Mouse (Mus musculus): Measurements from ENCODE around the gene Frat1. TPM values are rescaled to one million over a fixed set of nuclear protein-coding genes. Genes with fewer than 3 reads are reported as not detected.

Gene Frat1
- total and polyA plus RNA-seq, 3 experiments = 1.3 to 3.9 (median 2.5) TPM

GRCm38 (mm10) chr19:41835407-41835806, 5.6 kb downstream of the Frat1 start:
- 59% methylated on average over 6 of the region's 6 CpGs for WGBS
- TF ChIP-seq EP300 (IDR thresholded peaks at IDR 0.05; ENCODE audit: insufficient read depth, low read depth, low read length) (no peak), CTCF (IDR thresholded peaks at IDR 0.05) (no peak), POLR2A (IDR thresholded peaks at IDR 0.05; ENCODE audit: insufficient read depth, low read depth, low read length) (no peak)
- H3K4me3 ChIP-seq = no peak overlapping the region
- no peak overlapping the region for H3K9ac ChIP-seq (ENCODE audit: low read depth, low read length)
- no peak overlapping the region for H3K27ac ChIP-seq
- no peaks in the 10 kb centered on the region for H3K79me2 ChIP-seq (replicated peaks; ENCODE audit: control insufficient read depth, insufficient read depth, low read length)
- H3K4me1 ChIP-seq (ENCODE audit: control insufficient read depth, insufficient read depth, low read length) = peaks cover 6% of the 10 kb centered on the region
- H3K27me3 ChIP-seq (ENCODE audit: control insufficient read depth, insufficient read depth, low read length) = no peaks in the 10 kb centered on the region
- H3K36me3 ChIP-seq (ENCODE audit: control insufficient read depth, insufficient read depth, low read length) = no peaks in the 10 kb centered on the region
- no peak for DNase-seq
- intact Hi-C loops (cut with DNase I) = no loop called here

GRCm38 (mm10) chr19:41835816-41836215, 6.0 kb downstream of the Frat1 start:
- intact Hi-C loops (cut with DNase I) = no loop called here
- no peak overlapping the region for H3K4me3 ChIP-seq

DNA sequence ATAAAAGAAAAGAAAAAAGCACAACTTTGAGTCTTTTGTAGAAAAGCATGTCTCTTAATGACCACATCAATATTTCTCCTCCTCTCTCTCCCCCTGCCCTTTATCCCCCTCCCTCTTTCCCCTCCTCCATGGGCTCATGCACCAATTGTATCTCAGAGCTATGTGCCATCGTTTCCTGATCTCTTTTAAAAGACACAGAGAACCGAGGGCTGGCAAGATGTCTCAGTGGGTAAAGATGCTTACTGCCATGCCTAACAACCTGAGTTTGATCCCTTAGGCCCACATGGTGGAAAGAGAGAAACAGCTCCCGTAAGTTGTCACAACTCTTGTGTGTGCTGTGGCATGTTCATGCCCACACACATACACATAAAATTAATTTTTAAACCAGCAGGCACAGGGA, 6.9 kb downstream of the Frat1 start:
- Histone ChIP-seq H3K27me3 (ENCODE audit: control insufficient read depth, insufficient read depth, low read length) (no peaks in the 10 kb centered on the region), H3K79me2 (replicated peaks; ENCODE audit: control insufficient read depth, insufficient read depth, low read length) (no peaks in the 10 kb centered on the region), H3K4me1 (ENCODE audit: control insufficient read depth, insufficient read depth, low read length) (peaks cover 2% of the 10 kb centered on the region), H3K27ac (no peak overlapping the region), H3K9ac (ENCODE audit: low read depth, low read length) (no peak overlapping the region), H3K4me3 (no peak overlapping the region), H3K36me3 (ENCODE audit: control insufficient read depth, insufficient read depth, low read length) (no peaks in the 10 kb centered on the region)
- TF ChIP-seq POLR2A (IDR thresholded peaks at IDR 0.05; ENCODE audit: insufficient read depth, low read depth, low read length) = no peak
- no peak for TF ChIP-seq CTCF (IDR thresholded peaks at IDR 0.05)
- WGBS = 61% methylated on average over 3 of the region's 3 CpGs
- DNase-seq = no peak
- intact Hi-C loops (cut with DNase I) = no loop called here

More at GRCm38 (mm10) chr19:41835816-41836215, 6.0 kb downstream of the Frat1 start:
- Histone ChIP-seq H3K27ac (no peak overlapping the region), H3K79me2 (replicated peaks; ENCODE audit: control insufficient read depth, insufficient read depth, low read length) (no peaks in the 10 kb centered on the region), H3K36me3 (ENCODE audit: control insufficient read depth, insufficient read depth, low read length) (no peaks in the 10 kb centered on the region), H3K27me3 (ENCODE audit: control insufficient read depth, insufficient read depth, low read length) (no peaks in the 10 kb centered on the region), H3K4me1 (ENCODE audit: control insufficient read depth, insufficient read depth, low read length) (peaks cover 6% of the 10 kb centered on the region), H3K9ac (ENCODE audit: low read depth, low read length) (no peak overlapping the region)
- TF ChIP-seq CTCF (IDR thresholded peaks at IDR 0.05) = no peak
- TF ChIP-seq EP300 (IDR thresholded peaks at IDR 0.05; ENCODE audit: insufficient read depth, low read depth, low read length) = no peak
- no peak for TF ChIP-seq POLR2A (IDR thresholded peaks at IDR 0.05; ENCODE audit: insufficient read depth, low read depth, low read length)
- 9% methylated on average over 6 of the region's 6 CpGs for WGBS
- DNase-seq = peak in 1 of 2 experiments; percentile 34

GRCm38 (mm10) chr19:41837194-41837916, 7.6 kb downstream of the Frat1 start:
- H3K9ac ChIP-seq (ENCODE audit: low read depth, low read length) = no peak overlapping the region
- DNase-seq = no peak
- no peak for TF ChIP-seq EP300 (IDR thresholded peaks at IDR 0.05; ENCODE audit: insufficient read depth, low read depth, low read length)
- H3K79me2 ChIP-seq (replicated peaks; ENCODE audit: control insufficient read depth, insufficient read depth, low read length) = no peaks in the 10 kb centered on the region
- intact Hi-C loops (cut with DNase I) = no loop called here
- no peak overlapping the region for H3K4me3 ChIP-seq
- no peaks in the 10 kb centered on the region for H3K36me3 ChIP-seq (ENCODE audit: control insufficient read depth, insufficient read depth, low read length)
- no peaks in the 10 kb centered on the region; the same call in none of the 2 replicates for H3K4me1 ChIP-seq (ENCODE audit: control insufficient read depth, insufficient read depth, low read length)
- 28% methylated on average over 9 of the region's 9 CpGs for WGBS
- no peak overlapping the region for H3K27ac ChIP-seq
- H3K27me3 ChIP-seq (ENCODE audit: control insufficient read depth, insufficient read depth, low read length) = no peaks in the 10 kb centered on the region

DNA sequence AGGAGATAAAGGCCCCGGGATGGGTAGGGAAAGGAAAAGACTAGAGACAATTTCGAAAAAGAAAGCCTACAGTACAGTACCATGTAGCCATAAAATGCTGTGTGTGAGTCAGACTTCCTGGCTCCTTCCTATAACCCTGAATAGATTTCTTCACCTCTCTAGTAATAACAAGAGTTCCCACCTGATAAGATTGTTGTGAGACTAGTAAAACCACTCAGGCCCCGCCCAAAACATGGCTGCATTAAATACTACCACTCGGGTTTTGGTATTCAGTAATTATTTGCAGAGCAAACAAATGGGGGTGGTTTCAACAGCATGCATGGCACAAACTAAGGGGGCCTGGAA, 8.1 kb downstream of the Frat1 start:
- Histone ChIP-seq H3K4me1 (ENCODE audit: control insufficient read depth, insufficient read depth, low read length) (no peaks in the 10 kb centered on the region; the same call in none of the 2 replicates), H3K27me3 (ENCODE audit: control insufficient read depth, insufficient read depth, low read length) (no peaks in the 10 kb centered on the region), H3K4me3 (no peak overlapping the region), H3K36me3 (ENCODE audit: control insufficient read depth, insufficient read depth, low read length) (no peaks in the 10 kb centered on the region), H3K27ac (no peak overlapping the region), H3K9ac (ENCODE audit: low read depth, low read length) (no peak overlapping the region), H3K79me2 (replicated peaks; ENCODE audit: control insufficient read depth, insufficient read depth, low read length) (no peaks in the 10 kb centered on the region)
- 11% methylated on average over 4 of the region's 4 CpGs for WGBS
- DNase-seq = no peak
- intact Hi-C loops (cut with DNase I) = no loop called here
- TF ChIP-seq EP300 (IDR thresholded peaks at IDR 0.05; ENCODE audit: insufficient read depth, low read depth, low read length) (no peak), POLR2A (IDR thresholded peaks at IDR 0.05; ENCODE audit: insufficient read depth, low read depth, low read length) (no peak), CTCF (IDR thresholded peaks at IDR 0.05) (no peak)

DNA sequence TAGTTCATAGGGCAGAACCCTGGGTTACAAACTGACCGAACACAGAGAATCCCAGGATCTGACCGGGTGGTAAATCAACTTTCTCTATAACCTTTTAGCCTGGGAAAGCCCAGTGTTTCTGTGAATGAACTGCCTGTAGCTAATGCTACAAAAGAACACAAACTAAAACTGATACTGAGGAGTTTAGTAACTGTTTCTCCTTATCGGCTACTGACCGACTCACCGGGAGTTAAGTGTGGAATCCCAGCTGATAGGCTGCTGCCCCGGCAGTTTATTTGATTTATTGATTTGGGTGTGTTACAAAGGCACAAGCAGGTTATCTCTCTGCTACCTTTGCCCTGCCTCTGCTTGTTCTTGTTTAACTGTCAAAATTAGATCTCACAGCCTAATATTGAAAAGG, 9.0 kb downstream of the Frat1 start:
- H3K4me3 ChIP-seq = no peak overlapping the region
- DNase-seq = no peak
- no peak overlapping the region for H3K9ac ChIP-seq (ENCODE audit: low read depth, low read length)
- H3K79me2 ChIP-seq (replicated peaks; ENCODE audit: control insufficient read depth, insufficient read depth, low read length) = no peaks in the 10 kb centered on the region
- no peak overlapping the region for H3K27ac ChIP-seq
- intact Hi-C loops (cut with DNase I) = no loop called here
- H3K4me1 ChIP-seq (ENCODE audit: control insufficient read depth, insufficient read depth, low read length) = no peaks in the 10 kb centered on the region; the same call in none of the 2 replicates
- no peaks in the 10 kb centered on the region for H3K27me3 ChIP-seq (ENCODE audit: control insufficient read depth, insufficient read depth, low read length)
- no peak for TF ChIP-seq POLR2A (IDR thresholded peaks at IDR 0.05; ENCODE audit: insufficient read depth, low read depth, low read length)
- WGBS = 63% methylated on average over 6 of the region's 6 CpGs
- no peaks in the 10 kb centered on the region for H3K36me3 ChIP-seq (ENCODE audit: control insufficient read depth, insufficient read depth, low read length)

Data from heart, adult 2 months (tissue).